Mouse (Mus musculus) cerebellum, postnatal 14 days (tissue): ENCODE data around the gene Naglu.

Experiments
- DNase-seq, 2 experiments: peaks; one replicate each; pipeline ENCODE4 v3.0.0; 2021; ENCODE audit warnings: mixed read lengths in 2 of 2

Naglu gene

DNA sequence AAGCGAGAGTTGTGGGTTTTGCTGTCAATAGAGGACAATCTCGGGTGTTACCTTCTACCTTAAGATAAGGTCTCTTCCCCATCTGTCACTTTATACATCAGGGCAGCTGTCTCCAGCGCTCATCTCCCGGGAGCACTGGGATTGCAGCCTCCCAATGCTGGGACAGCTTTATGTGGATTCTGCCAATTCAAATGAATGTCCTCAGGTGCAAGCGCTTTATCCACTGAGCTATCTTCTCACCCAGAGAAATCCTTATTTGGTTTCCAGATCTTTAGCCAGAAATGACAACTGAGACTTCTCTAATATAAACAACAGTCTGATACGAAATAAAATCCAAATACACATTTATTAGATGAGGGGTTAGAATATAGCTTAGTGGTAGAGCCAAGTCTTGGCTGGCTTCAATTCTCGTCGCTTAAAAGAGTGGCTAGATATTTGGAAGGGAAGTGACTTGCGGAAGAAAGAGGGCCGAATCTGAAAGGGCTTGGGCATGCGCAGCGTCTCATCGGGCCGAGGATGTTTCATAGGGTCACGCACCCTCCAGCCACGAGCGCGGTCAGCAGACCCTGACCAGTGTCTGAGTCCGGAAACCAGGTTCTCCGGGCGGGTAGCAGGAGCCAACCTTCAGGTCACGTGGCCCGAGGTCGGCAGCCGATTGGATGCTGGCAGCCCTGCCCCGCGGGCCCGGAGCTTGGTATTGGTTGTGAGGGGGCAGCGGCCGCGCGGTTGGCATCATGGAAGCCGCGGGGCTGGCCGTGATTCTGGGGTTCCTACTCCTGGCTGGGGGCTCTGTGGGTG, at the start of gene Naglu:
TSS of gene Naglu (plus strand) at position 622 of the 798 bp plus-strand sequence.
- DNase-seq: peak; percentile 98

DNA sequence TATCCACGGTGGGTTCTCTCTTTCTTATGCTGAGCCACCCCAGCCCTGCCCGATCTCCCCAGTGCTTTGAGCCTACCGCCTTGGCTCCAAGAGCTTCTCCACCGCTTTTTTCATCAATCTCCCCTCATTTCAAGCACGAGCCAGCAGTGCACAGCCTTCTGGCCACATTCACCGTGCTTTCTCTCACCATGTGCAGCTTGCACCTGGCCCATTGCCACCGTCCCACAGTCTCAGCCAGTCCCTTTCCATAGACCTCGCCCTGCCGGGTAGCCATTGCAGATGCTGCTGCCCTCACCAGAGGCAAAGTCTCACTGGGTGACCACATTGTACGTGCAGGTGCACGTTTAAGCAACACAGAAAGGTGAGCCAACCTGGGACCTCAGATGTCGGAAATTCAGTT, 46.4 kb upstream of the Naglu start:
- DNase-seq: peak; percentile 90 to 93

DNA sequence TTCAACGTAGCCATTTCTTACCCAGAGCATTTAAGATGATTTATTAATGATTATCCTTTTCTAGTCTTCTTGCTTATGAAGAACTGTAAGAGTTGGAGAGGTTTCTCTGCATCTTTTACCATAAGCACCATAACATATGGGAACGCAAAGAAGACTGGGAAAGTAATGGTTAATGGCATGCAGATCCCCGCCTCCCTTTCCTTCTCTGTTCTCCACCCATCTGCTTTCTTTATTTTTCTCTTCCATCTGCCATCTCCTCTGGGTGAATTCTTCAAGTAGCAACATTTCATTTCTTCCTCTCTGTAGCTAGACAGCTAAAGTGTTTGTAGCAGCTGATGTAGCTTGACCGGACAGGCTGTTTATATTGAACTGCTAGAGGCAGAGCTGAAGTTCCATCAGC, 45.8 kb upstream of the Naglu start:
- DNase-seq: no peak

DNA sequence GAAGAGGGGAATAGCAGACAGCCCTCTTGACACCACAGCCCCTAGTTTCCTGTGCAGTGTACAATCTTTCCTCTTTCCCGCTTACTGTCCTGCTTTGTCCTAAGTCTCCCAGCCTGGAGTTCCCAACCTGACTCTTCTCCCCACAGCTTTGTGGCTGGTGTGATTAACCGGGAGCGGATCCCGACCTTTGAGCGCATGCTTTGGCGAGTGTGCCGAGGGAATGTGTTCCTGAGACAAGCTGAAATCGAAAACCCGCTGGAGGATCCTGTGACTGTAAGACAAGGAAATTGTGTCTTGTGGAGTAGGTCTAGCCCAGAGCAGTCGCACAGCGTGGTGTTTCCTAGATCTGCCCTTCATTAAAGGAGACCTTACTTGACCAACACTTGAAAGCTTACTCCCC, 42.7 kb upstream of the Naglu start:
- DNase-seq: no peak

DNA sequence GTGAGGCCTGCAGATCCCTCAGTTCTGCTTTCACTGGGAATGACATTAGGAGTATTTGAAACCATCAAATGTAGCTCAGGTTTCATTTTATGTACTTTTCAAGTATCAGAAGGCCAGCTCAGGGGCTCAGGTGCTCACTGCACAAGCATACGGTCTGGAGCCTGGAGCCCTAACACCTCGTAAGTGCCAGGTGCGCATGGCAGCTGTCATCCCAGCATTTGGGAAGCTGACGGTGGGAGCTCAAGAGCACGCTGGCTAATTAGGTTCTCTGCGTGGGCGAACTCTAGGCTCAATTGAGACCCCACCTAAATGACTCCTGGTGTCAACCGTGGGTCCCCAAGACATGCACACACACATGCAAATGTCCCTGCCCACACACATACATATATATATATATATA, 40.5 kb upstream of the Naglu start:
- peak in 1 of 2 experiments; percentile 40 for DNase-seq

DNA sequence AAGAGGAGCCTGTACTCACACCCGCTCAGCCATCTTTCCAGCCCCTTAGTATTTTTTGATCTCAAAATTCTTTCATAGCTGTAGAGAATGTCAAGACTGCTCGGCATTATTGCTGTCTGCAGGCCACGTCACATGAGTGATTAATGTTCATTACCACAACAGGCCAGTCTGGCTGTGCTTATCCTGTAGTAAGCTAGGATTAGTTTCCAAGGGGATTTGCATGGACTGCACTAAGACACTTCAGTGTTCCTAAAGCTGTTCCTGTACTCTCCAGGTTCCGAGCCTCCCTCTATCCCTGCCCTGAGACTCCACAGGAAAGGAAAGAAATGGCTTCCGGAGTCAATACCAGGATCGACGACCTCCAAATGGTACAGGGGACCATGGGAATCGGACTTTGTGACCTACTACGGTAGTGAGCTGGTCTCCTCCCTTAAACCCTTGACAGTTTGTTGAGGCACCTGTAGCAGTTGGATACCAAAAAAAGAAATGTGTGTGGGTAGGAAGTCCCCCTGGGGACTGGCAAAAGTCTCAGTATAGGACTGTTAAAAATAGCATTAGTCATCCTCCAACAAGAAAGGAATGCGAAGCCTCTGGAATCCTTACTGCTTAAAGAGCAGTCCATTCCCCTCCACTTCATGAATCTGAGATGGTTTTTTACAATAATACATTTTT, 39.5 kb upstream of the Naglu start:
- DNase-seq: no peak

DNA sequence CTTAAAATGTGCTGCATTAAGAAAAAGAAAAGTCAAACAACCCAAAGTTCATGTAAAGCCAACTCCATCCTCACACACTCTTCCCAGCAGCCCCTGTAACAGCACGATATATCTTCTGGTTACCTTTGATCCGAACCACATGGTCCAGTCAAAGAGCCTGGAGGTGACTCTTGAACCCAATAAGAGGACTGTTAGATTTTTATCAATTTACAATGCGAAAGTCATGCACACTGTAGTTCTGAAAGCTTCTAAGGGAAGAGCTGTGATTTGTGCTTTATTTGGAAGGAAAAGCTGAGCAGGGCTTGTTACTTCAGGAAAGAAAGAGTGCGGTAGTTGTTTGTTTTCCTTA, 39.0 kb upstream of the Naglu start:
- no peak for DNase-seq

DNA sequence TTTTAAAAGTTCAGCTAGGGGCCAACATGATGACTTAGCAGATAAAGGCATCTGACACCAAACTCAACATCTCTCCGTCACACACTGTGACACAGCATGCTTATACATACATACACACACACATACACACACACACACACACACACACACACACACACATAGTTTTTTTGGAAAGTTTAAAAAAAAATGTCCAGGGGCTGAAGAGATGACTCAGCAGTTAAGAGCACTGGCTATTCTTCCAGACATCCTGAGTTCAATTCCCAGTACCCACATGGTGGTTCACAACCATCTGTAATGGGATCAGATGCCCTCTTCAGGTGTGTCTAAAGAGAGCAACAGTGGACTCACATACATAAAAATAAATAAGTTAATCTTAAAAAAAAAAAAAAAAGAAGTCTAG, 38.3 kb upstream of the Naglu start:
- no peak for DNase-seq

DNA sequence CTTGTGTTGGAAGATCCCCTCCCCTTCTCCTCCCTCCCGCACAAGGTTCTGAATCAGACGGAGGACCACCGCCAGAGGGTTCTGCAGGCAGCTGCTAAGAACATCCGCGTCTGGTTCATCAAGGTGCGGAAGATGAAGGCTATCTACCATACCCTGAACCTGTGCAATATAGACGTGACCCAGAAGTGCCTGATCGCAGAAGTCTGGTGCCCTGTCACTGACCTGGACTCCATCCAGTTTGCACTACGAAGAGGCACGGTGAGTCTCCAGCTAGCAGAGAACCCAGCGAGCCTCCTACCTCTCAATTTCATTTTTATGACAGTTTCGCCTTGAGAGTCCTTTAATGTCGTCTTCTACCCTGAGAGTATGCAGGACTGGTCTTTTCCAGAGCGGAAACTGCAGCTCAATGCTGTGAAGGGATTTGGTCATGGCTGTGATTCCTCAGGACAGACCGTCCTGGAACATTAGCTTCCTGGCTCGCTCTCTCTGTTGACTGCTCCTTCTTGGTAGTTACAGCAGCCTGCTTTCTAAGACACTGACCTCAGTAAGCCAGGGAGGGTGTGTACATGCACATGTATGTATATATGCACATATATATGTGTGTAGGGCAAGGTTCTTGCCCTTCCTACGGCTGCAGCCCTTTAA, 35.8 kb upstream of the Naglu start:
- DNase-seq: no peak

DNA sequence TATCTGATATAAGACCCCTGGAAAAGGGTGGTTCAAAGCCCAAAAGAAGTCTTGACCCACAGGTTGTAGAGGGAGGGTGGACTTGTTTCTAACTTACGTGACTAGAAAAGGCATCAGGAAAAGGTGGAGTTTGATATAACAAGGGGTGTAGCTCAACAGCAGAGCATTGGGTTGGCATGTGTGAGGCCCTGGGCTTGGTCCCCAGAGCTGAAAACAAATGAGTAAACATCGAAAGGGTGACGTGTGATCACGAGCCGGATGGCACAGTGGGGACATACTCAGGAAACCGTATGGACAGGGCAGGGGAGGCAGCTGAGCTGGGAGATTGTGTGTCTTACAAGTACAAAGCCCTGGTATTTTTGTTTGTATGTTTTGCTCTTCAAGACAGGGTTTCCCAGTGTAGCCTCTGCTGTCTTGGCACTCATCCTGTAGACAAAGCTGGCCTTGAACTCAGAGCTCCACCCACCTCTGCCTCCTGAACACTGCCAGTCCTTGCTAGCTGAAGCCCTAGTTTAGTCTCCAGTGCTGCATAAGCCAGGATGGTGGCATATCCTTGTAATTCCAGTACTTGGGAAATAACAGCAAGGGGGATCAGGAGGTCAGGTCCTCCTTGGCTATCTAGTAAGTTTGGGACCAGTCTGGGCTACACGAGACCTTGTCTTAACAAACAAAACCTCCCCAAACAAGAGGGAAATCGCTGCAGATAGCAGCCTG, 35.0 kb upstream of the Naglu start:
- DNase-seq: no peak

DNA sequence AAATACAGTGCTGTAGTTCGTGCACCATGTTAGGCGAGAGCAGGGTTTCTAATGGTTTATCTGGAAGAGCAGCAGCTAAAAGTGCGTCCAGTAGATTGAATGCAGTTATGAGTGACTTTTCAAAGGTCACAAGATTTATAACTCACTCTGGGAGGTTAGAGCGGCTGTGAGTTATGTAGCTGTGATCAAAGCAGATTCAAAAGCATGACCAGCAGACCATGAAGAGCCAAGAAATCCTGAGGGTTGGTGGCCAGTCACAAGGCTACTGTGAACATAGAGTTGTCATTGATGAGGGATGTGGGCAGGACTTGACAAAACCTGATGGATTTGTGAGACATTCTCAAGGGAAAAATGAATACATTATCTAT, 34.5 kb upstream of the Naglu start:
- DNase-seq: no peak

DNA sequence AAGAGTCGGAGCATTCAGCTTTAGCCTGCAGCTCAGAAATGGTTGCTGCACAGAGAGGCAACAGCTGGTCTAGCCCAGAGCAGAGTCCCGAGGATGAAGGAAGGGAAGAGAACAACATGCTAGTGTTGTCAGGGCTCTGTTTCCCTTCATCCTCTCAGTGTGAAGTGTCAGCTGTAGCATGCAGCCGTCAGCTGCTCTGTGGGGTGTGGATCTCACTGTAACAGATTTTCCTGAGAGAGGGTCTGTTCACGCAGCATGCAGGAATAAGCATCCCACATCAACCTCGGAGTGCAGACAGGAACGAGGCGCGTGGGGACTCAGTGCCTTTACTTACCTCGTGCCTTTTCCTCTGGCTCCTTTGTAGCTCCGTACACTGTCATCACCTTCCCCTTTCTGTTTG, 32.0 kb upstream of the Naglu start:
- no peak for DNase-seq

DNA sequence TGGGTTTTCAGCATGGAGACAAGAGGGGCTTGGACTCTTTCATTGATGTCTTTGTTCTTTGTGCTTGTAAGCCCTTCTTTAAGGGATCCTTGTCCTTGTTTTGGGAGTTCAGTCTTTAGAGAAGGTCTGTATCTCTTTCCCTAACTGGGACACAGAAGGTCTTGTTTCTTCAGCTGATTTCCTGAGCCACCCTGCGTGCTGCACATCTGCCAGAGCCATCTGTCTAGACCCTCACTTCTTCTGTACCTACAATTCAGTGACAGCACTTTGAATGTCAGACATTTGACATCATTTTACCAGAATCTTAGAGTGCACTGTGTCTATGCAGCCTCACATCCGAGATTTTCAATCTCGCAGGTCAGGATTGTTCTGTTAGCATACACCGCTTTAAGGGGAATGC, 24.0 kb upstream of the Naglu start:
- no peak for DNase-seq

DNA sequence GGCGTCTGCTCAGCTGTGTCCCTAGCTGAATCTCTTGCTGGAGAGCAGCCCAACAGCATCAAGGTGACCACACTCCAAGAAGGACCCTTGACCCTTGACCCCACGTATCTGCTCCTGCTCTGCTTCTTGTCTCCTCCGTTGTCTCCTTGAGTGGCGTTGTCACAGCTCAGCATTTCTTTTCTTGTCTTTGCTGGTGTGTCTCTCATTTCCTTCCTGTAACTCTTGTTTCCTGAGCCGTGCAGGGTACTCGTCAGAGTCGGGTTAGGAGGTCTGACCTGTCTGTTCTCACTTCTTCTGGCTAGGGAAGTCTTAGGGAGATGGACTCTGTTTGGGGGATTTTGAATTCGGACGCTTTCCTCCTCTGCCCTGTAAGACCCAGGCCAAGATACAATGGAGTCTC, 23.4 kb upstream of the Naglu start:
- no peak for DNase-seq

DNA sequence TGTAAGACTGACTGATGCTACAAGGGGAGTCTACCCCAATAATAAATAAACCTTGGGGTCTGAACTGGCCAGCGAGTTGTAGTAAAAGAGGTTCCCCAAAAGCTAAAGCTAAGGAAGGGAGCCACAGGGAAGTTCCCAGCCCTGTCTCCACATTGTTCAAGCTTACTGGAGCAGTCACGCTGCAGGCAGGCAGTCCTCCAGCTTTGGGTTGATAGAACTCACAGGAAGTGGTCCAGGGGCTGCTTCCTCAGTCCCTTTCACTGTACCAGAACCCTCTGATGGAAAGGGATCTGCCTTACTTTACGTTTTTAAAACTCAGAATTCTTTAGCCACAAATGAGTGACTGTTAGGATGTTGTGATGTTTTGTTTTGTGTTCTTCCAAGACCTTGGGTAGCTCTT, 22.3 kb upstream of the Naglu start:
- DNase-seq: no peak

DNA sequence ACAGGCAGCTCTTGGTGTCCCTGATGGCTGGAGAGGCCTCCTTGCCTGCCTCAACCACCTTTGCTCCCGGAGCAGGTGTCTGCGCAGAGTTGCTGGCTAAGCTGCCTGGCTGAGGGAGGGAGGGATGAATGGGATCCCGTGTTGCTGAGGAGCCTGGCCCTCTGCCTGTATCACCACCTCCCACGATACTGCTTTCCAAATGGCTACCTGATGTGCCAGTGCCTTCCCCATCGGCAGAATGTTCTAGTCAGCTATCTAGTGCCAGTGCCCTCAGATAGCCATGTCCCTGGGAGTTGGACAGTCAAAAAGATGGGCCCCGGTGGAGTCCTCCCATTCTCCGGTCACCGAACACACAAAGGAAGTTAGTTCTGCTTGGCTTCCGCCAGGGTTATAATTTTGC, 19.5 kb upstream of the Naglu start:
- peak; percentile 75 to 78 for DNase-seq

DNA sequence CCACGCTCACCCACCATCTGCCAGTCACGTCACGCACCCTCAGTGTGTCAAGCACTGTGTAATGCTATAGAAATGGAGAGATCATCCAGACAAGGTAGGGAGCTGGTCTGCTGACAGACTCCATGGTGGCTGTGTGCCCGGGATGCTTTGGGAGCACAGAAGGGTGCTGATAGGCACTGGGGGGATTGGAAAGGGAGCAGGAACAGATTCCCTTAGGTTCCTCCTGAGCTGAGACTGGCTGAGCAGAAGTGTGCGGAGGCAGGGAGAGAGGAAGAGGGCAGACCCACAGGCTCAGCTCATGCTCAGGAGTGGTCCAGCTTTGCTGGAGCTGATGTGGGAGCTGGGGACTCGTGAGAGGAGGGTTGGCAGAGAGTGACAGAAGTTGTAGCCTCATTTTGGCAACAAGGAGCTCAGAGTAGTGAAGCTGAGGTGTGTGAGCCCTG, 18.7 kb upstream of the Naglu start:
- DNase-seq: peak; percentile 60 to 70

DNA sequence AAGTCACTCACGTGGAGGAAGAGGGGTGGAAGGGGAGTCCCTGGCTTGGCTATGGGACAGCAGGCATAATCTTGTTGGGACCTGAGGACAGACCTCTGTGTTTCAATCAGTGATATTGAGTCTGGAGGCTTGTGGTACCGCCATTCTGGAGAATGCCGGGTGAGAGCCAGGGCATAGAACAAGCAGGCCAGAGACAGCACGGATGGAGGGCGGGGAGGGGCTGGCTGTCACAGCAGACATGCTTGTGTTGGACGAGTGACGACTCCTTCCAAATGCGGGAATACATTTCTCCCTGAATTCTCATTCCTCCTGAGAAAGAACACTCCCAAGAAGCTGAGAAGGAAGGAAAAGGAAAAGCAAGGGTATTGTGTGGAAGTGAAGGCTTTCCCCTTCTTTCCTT, 18.2 kb upstream of the Naglu start:
- peak; percentile 50 to 59 for DNase-seq

DNA sequence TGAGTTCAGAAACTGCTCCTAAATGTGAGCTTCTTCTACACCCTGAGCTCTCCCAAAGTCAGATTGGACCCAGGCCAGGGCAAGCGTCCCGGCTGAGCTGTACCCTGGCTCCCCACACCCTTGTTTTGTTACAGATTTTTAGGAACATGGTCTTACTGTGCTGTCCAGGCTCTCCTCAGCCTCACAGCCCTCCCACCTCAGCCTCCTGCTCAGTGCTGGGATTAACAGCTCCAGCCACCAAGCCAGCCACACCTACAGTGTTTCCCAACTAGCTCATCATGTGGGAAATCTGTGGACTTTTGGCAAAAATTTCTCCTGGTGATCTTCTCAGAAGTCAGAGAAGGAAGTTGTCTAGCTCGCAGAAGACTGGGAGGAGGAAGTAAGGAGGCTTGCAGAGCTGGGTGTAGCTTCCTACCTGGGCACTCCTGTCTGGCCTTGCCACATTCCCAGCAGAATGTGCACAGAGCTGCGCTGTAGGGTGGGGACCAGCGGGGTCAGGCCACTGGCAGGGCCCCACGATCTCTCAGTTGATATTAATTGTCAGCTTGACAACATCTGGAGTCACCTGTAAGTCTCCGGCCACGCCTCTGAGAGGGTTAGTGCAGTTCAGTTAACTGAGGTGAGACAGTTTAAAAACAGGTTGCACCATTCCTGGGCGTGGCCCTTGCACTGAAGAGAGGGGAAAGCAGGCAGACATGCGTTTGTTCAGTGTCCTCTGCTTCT, 16.9 kb upstream of the Naglu start:
- DNase-seq: no peak

DNA sequence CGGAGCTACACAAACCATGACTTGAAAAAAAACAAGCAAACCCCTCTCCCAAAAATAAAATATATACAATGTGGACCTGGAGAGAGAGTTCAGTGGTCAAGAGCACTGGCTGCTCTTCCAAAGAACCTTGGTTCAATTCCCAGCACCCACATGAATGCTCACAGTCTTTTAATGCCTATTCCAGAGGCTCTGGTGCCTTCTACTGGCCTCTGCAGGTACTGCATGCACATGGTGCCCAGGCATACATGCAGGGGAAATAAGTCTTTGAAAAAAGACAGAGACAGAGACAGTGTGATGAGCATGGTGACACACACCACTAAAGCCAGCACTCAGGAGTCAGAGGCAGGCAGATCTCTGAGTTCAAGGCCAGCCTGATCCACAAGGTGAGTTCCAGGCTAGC, 15.8 kb upstream of the Naglu start:
- DNase-seq: no peak

DNA sequence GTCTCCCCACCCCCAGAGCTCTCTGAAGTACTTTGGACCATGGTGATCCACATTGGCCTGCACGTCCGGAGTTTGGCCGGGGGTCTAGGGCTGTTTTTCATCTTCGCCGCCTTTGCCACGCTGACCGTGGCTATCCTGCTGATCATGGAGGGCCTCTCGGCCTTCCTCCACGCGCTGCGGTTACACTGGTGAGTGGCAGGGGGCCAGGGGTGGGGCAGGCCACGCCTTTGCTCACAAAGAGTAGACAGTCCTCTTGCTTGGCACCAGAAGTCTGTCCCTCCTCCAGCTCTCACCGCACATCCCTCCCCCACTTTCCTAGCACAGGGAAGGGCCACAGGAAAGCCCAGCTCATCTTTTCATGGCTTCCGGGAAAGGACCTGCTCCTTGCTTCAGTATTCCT, 14.4 kb upstream of the Naglu start:
- DNase-seq: no peak

DNA sequence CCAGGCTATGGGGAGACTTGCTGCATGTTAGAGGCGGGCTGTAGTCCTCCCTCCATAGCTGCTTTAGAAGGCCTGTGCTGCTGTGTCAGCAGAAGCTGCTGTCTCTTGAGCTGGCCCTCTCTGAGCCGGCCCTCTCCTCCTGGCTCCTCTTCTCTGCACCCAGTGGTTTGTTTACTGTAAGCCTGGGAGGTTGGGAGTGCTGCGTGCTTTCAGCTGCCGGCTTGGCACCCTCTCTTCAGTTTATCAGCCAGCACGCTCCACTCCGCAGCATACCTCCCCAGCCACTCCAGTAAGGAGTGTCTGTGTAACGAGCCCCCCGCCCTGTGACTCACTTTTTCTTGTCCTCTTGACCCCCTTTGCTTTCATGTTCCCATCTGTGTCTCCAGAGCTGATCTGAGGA, 12.9 kb upstream of the Naglu start:
- DNase-seq: no peak

DNA sequence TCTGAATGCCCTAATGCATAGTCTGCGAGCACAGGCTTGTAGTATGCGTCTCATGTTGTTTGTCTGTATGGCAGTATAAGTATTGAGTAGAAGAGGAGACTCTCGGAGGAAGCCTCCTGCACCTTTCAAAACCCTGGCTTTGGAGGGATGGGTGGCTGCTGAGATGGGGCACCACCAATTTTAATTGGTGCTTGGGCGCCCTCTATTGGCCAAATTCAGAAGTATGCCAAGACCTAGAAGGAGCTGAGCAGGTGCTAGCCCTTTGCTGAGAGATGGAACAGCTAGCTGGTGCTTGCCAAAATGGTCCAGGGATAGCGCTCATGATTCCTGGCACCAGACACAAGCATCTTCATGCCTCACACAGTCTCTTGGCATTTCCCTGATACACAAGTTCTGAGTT, 12.0 kb upstream of the Naglu start:
- peak; percentile 96 to 97 for DNase-seq
